Mouse (Mus musculus) liver, embryonic 14 days (tissue): Measurements from ENCODE around the gene Pop5. TPM values are rescaled to one million over a fixed set of nuclear protein-coding genes. Genes with fewer than 3 reads are reported as not detected.

ENCODE experiments used
- polyA plus RNA-seq: library from polyadenylated mRNA; depleted of rRNA; stranded (reverse); fragments of >200 nt; gene quantifications from 2 replicates; pipeline ENCODE4 v1.2.3, GENCODE M21; 2012; rRNA removed

Pop5 gene
- 51.9 and 54.7 TPM in 2 replicates for polyA plus RNA-seq

GRCm38 (mm10) chr5:115235786-115236263 is at the start of gene Pop5:
TSS of gene Pop5 (plus strand) at chr5:115235836.

GRCm38 (mm10) chr5:115193669-115194625 is 41.7 kb upstream of the Pop5 start, which contains the start of gene Cabp1:
TSS of gene Cabp1 (minus strand) at chr5:115194381.

GRCm38 (mm10) chr5:115272812-115273548 is 37.3 kb downstream of the Pop5 start, which contains the start of gene Rnf10:
TSS of gene Rnf10 (minus strand) at chr5:115272898.

GRCm38 (mm10) chr5:115279226-115280049 is 43.8 kb downstream of the Pop5 start, which contains the start of gene Coq5:
TSS of gene Coq5 (plus strand) at chr5:115279666.

Other genes starting within 250 kb of the Pop5 start
- 14.6 and 17.8 TPM in 2 replicates for gene Sppl3, start 224.7 kb upstream of the Pop5 start, polyA plus RNA-seq
- not detected in 2 replicates for gene Gm10401, start 137.5 kb upstream of the Pop5 start, polyA plus RNA-seq
- gene Acads, start 116.5 kb upstream of the Pop5 start, polyA plus RNA-seq, result 23.6 and 27.1 TPM in 2 replicates
- gene Unc119b, start 100.9 kb upstream of the Pop5 start, polyA plus RNA-seq, result 5.9 and 7.3 TPM in 2 replicates
- gene Mlec, start 77.7 kb upstream of the Pop5 start, polyA plus RNA-seq, result 38.4 and 41.2 TPM in 2 replicates
- 0.29 and 0.33 TPM in 2 replicates for gene Cabp1, start 41.5 kb upstream of the Pop5 start, polyA plus RNA-seq
- 81.8 and 101 TPM in 2 replicates for gene Rnf10, start 37.1 kb downstream of the Pop5 start, polyA plus RNA-seq
- gene Coq5, start 43.8 kb downstream of the Pop5 start, polyA plus RNA-seq, result 9.7 and 11.4 TPM in 2 replicates
- 146 and 153 TPM in 2 replicates for gene Dynll1, start 65.2 kb downstream of the Pop5 start, polyA plus RNA-seq
- gene Srsf9, start 91.3 kb downstream of the Pop5 start, polyA plus RNA-seq, result 45.5 and 47.7 TPM in 2 replicates
- gene Gatc, start 105.3 kb downstream of the Pop5 start, polyA plus RNA-seq, result 11.6 and 13.2 TPM in 2 replicates
- 16.0 and 19.0 TPM in 2 replicates for gene Triap1, start 105.4 kb downstream of the Pop5 start, polyA plus RNA-seq
- gene Cox6a1, start 113.1 kb downstream of the Pop5 start, polyA plus RNA-seq, result 656 and 682 TPM in 2 replicates
- 0.84 and 0.89 TPM in 2 replicates for gene Msi1, start 193.8 kb downstream of the Pop5 start, polyA plus RNA-seq
- not detected in 2 replicates for gene Pla2g1b, start 230.4 kb downstream of the Pop5 start, polyA plus RNA-seq
- gene Sirt4, start 248.9 kb downstream of the Pop5 start, polyA plus RNA-seq, result 8.1 and 8.3 TPM in 2 replicates